Mouse (Mus musculus): ENCODE measurements around the gene Acvrl1.
"Not testable (repeated sequence)": the region's sequence is repeated elsewhere in the genome, so short reads cannot be mapped to it uniquely, and the experiment has no call there.

Acvrl1 gene

DNA sequence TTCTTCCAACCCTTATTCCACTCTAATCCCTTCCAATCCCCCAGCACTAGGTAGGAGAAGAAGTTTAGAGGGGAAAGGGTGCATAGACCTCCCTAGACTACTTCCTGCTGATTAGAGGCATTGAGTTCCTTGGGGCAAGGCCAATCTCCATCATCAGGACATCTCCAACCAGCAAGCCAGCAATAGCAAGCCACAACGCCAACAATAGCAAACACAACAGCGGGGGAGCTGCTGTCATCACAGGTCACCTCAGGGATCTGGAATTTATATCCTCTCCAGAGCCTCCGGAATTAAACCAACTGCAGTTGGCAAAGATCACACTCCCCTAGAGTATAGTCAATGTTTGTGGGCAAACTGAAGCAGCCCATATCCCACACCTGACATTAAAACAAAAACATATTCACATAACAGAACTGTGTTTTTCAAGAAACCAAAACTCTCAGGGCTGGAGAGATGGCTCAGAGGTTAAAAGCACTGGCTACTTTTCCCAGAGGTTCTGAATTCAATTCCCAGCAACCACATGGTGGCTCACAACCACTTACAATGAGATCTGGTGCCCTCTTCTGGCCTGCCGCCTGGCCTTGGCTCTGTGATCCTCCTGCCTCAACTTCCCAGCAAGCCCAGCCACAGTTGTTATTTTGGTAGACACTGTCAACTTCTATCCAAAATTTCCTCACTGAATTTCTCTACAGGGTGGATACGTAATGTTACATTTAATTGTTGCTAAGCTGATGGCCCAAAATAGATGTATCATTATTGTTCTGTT, 20.2 kb upstream of the Acvrl1 start:
- no peak for DNase-seq (ENCODE audit: low spot score in 2 of 2)

DNA sequence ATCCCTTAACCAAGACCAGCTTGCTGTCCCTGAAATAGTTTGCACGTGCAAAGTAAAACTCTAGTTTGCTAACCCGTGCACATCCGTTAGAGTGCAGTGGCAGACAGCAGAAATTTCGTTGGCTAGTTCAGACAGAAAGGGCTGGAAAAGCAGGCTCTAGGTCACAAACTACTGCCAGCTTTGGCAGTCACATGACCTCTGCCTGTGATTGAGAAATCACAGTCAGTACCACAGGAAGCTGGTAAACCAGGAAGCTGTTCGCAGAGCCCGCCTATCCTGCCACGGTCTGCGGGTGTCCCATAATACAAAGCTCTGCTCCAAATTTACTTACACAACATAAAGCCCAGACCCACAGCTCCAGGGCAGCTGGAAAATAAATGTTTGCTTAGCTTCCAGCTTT, 15.1 kb upstream of the Acvrl1 start:
- DNase-seq (ENCODE audit: low spot score in 2 of 2): no peak

DNA sequence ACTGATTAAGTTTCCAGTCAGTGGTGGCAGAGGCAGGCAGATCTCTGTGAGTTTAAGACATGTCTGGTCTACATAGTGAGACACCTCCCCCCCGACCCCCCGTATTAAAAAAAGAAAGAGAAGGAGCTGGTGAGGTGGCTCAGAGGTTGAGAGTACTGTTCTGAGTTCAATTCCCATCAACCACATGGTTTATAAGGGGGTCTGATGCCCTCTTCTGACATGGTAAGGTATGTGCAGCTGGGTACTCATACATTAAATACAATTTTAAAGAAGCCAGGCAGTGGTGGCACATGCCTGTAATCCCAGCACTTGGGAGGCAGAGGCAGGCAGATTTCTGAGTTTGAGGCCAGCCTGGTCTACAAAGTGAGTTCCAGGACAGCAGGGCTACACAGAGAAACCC, 14.5 kb upstream of the Acvrl1 start:
- not testable (repeated sequence) for DNase-seq (ENCODE audit: low spot score in 2 of 2)

GRCm38 (mm10) chr15:101115511-101116110, 12.7 kb upstream of the Acvrl1 start, which contains the start of gene Ankrd33:
Ankrd33 (plus strand) TSS chr15:101115755.
- DNase-seq (ENCODE audit: low spot score in 2 of 2): no peak

GRCm38 (mm10) chr15:101118399-101119125, 9.8 kb upstream of the Acvrl1 start:
- no peak for DNase-seq (ENCODE audit: low spot score in 2 of 2)

- DNase-seq (ENCODE audit: low spot score in 2 of 2): no peak
Measured at GRCm38 (mm10) chr15:101121411-101122289, 6.7 kb upstream of the Acvrl1 start.

GRCm38 (mm10) chr15:101122290-101122589, 6.1 kb upstream of the Acvrl1 start:
- no peak for DNase-seq (ENCODE audit: low spot score in 2 of 2)

GRCm38 (mm10) chr15:101123202-101123601, 5.1 kb upstream of the Acvrl1 start:
- no peak for DNase-seq (ENCODE audit: low spot score in 2 of 2)

- no peak for DNase-seq (ENCODE audit: low spot score in 2 of 2)
Measured at GRCm38 (mm10) chr15:101125561-101125960, 2.8 kb upstream of the Acvrl1 start.

DNA sequence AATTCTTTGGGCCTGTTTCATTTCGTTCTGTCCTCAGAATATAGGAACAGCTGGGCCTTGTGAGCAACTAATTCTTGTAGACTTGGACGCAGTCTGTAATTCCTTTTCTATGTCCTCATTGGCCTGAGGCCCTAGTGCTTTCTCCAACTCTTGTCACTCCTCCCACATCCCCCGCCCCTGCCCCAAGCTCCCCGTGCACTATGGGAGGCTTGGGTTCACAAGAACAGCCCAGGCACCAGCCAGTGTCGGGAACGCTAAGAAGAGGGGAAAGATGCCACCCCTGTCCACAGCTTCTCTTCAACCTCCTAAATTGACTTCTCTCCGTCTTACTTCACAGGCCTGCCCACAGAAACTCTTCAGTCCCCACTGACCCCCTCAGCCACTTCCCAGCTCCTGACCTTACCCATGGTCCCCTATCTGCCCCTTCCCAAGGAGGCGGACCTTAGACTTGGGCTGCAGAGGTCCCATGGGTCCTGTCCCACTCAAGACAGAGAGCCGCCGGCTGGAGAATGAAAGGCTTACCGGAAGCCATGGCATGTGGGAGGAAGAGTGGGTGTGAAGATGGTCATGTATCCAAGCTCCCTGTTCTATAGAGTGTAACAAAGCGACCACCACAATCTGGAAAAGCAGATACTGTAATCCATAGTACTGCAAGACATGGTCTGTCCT, 1.3 kb upstream of the Acvrl1 start:
- DNase-seq (ENCODE audit: low spot score in 2 of 2): peak in 1 of 2 experiments; percentile 73

GRCm38 (mm10) chr15:101129412-101129811, 1.1 kb downstream of the Acvrl1 start:
- DNase-seq (ENCODE audit: low spot score in 2 of 2): no peak

DNA sequence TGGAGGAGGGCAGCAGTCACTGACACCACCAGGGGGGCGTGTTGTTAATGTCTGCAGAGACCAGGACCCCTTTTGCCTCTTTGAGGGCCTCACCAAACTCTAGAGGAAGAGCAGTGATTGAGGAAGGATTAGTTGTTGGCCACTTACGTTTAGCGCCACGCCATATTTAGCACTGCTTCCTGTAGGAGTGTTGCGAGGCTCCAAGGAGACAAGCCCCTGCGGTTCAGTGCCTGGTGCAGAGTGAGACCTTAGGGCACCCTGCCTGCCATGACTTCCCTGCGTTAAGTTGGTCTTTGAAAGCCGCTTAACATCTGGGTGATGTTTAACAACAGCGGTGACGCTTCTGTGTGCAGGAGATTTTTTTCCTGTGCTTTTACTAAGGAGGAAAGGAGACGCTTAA, 3.2 kb downstream of the Acvrl1 start:
- no peak for DNase-seq (ENCODE audit: low spot score in 2 of 2)

DNA sequence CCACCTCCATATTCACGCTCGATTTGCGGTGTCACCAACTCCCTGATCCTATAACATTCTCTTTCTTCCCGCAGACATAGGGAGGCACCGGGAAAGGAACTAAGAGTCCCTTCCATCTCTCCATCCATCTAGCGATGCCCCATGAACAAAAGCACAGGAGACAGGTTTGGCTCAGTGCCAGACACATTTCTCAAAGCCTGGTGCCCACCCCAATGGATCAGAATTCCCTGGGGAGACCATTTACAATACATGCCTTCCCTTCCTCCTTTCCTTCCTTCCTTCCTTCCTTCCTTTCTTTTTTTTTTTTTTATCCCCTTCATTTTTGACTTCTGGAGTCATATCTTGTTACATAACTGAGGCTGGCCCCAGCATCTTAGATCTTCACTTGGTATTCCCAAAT, 3.7 kb downstream of the Acvrl1 start:
- DNase-seq (ENCODE audit: low spot score in 2 of 2): no peak

DNA sequence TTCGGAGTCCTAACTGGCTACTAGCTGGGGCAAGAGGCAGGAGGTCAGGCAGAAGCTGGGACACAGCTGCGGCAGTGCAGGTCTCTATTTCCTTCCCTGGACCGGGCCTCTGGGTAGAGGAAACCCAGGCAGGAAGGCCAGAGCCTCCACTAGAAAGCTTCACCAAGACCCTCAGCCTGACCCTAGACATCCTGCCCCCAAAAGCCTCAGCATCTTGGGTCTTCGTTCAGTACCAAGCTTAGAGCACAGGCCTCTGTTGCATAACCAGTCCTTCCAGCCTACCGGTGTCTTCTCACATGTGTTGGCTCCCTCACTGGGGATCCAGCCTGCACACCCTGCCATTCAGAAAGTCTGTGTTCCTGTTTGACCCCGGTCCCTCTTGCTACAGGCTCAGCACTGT, 4.4 kb downstream of the Acvrl1 start:
- no peak for DNase-seq (ENCODE audit: low spot score in 2 of 2)

DNA sequence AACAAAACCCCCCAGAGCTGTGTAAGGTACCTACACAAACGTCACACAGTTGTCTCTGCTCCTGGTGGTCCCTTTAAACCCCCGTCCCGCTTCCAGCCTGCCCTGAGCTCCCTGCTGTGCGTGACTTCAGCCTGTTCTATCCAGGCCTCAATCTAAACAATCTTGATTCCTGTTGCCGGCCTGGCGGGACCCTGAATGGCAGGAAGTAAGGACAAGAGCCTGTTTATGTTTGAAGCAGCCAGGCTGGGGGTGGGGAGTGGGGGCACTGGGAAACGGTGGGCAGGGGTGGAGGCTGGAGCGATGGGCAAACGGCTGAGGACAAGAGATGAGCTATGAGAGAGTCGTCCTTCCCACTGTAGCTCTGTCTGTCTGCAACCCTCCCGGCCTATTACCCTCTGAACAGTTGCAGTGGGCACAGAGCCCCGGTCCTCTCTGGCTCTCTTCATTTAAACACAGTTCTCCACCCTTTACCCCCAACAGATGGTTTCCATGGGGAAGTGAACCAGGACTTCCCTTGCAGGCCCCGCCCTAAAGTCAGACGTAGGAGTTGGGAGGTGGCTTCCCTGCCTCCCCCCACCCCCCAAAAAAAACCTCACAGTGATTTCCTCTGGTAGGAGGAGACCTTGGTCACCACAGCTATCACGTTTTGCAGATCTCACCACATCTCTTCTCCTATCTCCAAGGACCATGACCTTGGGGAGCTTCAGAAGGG, 5.8 kb downstream of the Acvrl1 start:
- no peak for DNase-seq (ENCODE audit: low spot score in 2 of 2)

DNA sequence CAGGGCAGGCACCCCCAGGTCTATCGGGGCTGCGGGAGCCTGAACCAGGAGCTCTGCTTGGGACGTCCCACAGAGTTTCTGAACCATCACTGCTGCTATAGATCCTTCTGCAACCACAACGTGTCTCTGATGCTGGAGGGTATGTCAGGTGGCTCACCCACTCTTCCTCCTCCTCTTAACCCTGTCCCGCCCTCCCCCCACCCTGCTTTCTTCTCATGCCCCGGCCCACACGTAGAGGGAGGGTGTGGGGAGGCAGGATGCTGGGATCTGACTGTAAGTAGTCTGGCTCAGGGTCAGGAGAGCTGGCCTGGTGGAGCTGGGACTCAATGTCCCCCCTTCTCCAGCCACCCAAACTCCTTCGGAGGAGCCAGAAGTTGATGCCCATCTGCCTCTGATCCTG, 7.1 kb downstream of the Acvrl1 start:
- DNase-seq (ENCODE audit: low spot score in 2 of 2): no peak

DNA sequence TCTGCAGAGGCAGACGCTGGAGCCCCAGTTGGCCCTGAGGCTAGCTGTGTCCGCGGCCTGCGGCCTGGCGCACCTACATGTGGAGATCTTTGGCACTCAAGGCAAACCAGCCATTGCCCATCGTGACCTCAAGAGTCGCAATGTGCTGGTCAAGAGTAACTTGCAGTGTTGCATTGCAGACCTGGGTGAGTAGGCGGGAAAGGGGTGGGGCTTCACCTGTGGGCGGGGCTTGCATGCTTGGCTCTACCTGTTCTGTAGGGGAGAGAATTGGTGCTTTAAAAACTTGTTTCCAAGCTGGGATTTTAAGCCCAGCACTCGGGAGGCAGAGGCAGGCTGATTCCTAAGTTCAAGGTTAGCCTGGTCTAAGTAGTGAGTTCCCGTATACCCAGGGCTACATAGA, 9.1 kb downstream of the Acvrl1 start:
- DNase-seq (ENCODE audit: low spot score in 2 of 2): no peak

- no peak for DNase-seq (ENCODE audit: low spot score in 2 of 2)
Measured at GRCm38 (mm10) chr15:101138675-101139074, 10.4 kb downstream of the Acvrl1 start.

DNA sequence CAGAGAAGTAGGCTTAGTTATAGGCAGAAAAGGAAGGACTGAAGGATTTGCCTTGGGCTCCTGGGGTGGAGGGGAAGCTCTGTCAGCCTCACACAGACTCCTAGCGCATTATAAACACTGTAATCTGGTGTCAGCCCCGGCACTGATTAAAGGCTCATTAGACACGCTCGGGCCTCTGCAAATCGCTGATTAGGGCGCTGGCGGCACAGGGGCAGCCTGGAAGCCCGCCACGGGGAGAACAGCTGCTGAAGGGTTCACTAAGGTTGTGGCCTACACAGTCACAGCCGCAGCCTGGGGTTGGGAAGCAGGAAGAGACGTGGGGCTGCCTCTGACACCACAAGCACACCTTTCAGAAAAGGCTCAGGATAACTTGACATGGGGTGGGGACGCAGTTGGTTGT, 11.6 kb downstream of the Acvrl1 start:
- no peak for DNase-seq (ENCODE audit: low spot score in 2 of 2)

DNA sequence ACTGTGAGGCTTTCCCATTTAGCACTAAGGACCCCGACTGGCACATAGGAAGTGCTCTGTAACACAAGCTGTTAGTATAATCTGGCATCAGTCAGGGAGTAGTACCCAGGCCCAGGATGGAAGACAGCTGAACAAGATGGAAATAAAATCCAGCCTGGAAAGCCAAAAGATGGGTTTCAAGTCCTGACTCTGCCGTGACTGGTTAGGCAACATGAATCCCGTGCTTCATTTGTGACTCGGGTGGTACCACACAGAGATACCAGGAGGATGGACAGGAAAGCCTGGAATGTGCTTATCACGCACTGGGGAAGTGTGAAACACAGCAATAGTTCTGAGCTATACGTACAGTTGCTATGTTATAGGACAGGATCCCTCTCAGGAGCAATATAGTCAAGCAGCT, 12.3 kb downstream of the Acvrl1 start:
- no peak for DNase-seq (ENCODE audit: low spot score in 2 of 2)

DNA sequence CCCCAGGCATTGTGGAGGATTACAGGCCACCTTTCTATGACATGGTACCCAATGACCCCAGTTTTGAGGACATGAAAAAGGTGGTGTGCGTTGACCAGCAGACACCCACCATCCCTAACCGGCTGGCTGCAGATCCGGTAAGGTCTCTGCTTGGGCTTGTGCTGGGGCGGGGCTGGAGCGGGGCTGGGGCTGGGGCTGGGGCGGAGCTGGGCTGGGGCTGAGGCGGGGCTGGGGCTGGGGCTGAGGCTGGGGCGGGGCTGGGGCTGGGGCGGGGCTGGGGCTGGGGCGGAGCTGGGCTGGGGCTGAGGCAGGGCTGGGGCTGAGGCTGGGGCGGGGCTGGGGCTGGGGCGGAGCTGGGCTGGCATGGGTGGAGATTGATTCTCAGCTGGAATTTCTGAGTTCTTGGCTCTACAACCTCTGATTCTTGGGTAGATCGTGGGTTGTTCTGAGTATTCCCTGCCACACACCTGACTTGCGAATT, 12.8 kb downstream of the Acvrl1 start:
- peak in 1 of 2 experiments; percentile 63 for DNase-seq (ENCODE audit: low spot score in 2 of 2)
